Mouse (Mus musculus): ENCODE data around the gene Agk. TPM values are rescaled to one million over a fixed set of nuclear protein-coding genes. Genes with fewer than 3 reads are reported as not detected.

Agk gene
- polyA plus RNA-seq, 1 experiment from 2014 or later, result 56.0 TPM

- Histone ChIP-seq H3K4me3 (ENCODE audit: low read length) (no peak overlapping the region), H3K27ac (ENCODE audit: low read depth, low read length) (no peak overlapping the region), H3K4me1 (ENCODE audit: control insufficient read depth, insufficient read depth, low read length) (no peaks in the 10 kb centered on the region), H3K9ac (ENCODE audit: low read depth, low read length) (no peak overlapping the region), H3K27me3 (ENCODE audit: control insufficient read depth, insufficient read depth, low read length) (no peaks in the 10 kb centered on the region), H3K36me3 (ENCODE audit: control insufficient read depth, insufficient read depth, low read length) (no peaks in the 10 kb centered on the region), H3K9me3 (ENCODE audit: control insufficient read depth, low read length) (no peaks in the 10 kb centered on the region), H3K4me2 (replicated peaks; ENCODE audit: low read depth, low read length) (no peak overlapping the region)
- no peak for ATAC-seq (ENCODE audit: low FRiP score, low TSS enrichment)
- 26% methylated on average over 10 of the region's 10 CpGs for WGBS
These were observed 118.4 kb downstream of the Agk start for GRCm38 (mm10) chr6:40443281-40443928.

Other genes with a start within 250 kb of the Agk start
- 14.0 and 17.7 TPM in 2 replicates for gene E330009J07Rik, start 111.0 kb downstream of the Agk start, polyA plus RNA-seq (2014; fragmentation: Nextera tagmentation; extraction: Ambion mirVana)
- gene Wee2, start 113.9 kb downstream of the Agk start, polyA plus RNA-seq (2014; fragmentation: Nextera tagmentation; extraction: Ambion mirVana), result 0.09 TPM in 1 of 2 replicates, not detected in the other
- 177 and 241 TPM in 2 replicates for gene Ssbp1, start 146.2 kb downstream of the Agk start, polyA plus RNA-seq (2014; fragmentation: Nextera tagmentation; extraction: Ambion mirVana)
- gene Tas2r137, start 166.1 kb downstream of the Agk start, polyA plus RNA-seq (2014; fragmentation: Nextera tagmentation; extraction: Ambion mirVana), result not detected in 2 replicates
- gene Tas2r108, start 168.4 kb downstream of the Agk start, polyA plus RNA-seq (2014; fragmentation: Nextera tagmentation; extraction: Ambion mirVana), result not detected in 2 replicates
- gene Prss37, start 194.3 kb downstream of the Agk start, polyA plus RNA-seq (2014; fragmentation: Nextera tagmentation; extraction: Ambion mirVana), result not detected in 2 replicates
- 0.07 TPM in 1 of 2 replicates, not detected in the other for gene Olfr461, start 229.9 kb downstream of the Agk start, polyA plus RNA-seq (2014; fragmentation: Nextera tagmentation; extraction: Ambion mirVana)
- gene Olfr460, start 244.3 kb downstream of the Agk start, polyA plus RNA-seq (2014; fragmentation: Nextera tagmentation; extraction: Ambion mirVana), result not detected in 2 replicates

Data from kidney, embryonic 14.5 days (tissue).